Mouse (Mus musculus) spleen, adult 2 months (tissue): ENCODE measurements around the gene Slx. TPM values are rescaled to one million over a fixed set of nuclear protein-coding genes. Genes with fewer than 3 reads are reported as not detected.
"Not testable (repeated sequence)": the region's sequence is repeated elsewhere in the genome, so short reads cannot be mapped to it uniquely, and the experiment has no call there.

Experiments used
- DNase-seq, 2 experiments: peaks; one replicate each; pipeline versions ENCODE4 v3.0.0 to v3.0.0-alpha.2; 2012 to 2021; ENCODE audit warnings: low spot score in 2 of 2, low read depth in 1 of 2
- H3K27ac ChIP-seq: fragments of 200-500 bp; 2 replicates; pipeline ENCODE4 v1.5.1; 2012; ENCODE audit warnings: low read length, inconsistent platforms; ENCODE audit not compliant: insufficient read depth
- H3K27me3 ChIP-seq: fragments of 200-500 bp; 2 replicates; pipeline ENCODE4 v1.6.1; 2012; ENCODE audit warnings: mild to moderate bottlenecking, moderate library complexity, low read length, inconsistent platforms; ENCODE audit not compliant: control insufficient read depth, insufficient read depth
- H3K36me3 ChIP-seq: fragments of 200-500 bp; 2 replicates; pipeline ENCODE4 v1.6.1; 2012; ENCODE audit warnings: mild to moderate bottlenecking, low read length, inconsistent platforms; ENCODE audit not compliant: control insufficient read depth, insufficient read depth
- H3K4me1 ChIP-seq: fragments of 200-500 bp; 2 replicates; pipeline ENCODE4 v1.6.1; 2011; ENCODE audit warnings: inconsistent platforms; ENCODE audit not compliant: control insufficient read depth, insufficient read depth, insufficient read length
- H3K4me3 ChIP-seq: fragments of 200-500 bp; 2 replicates; pipeline ENCODE4 v1.5.1; 2011; ENCODE audit warnings: mild to moderate bottlenecking, inconsistent platforms; ENCODE audit not compliant: insufficient read depth, insufficient read length; ENCODE audit errors: extremely low read depth
- WGBS: fragments of 180-500 bp; shearing (Covaris S2); methylation state at CpG from one replicate; pipeline ENCODE4 v1.1.7; 2018; 5-methylcytosine and 5-hydroxymethylcytosine counted together
- polyA plus RNA-seq: library from polyadenylated mRNA; depleted of rRNA; stranded (reverse); fragments of >200 nt; gene quantifications from 2 replicates; pipeline ENCODE4 v1.2.3, GENCODE M21; 2012; rRNA removed

Slx gene
- polyA plus RNA-seq, result not detected in 2 replicates

- not testable (repeated sequence) for H3K27me3 ChIP-seq, H3K36me3 ChIP-seq, DNase-seq, H3K4me3 ChIP-seq, H3K4me1 ChIP-seq, H3K27ac ChIP-seq
- 65% methylated on average over 3 of the region's 3 CpGs for WGBS
Observed at GRCm38 (mm10) chrX:26545465-26545864, at the start of gene Slx. Gene Slx (minus strand): TSS chrX:26545565.

Other genes with a start within 250 kb of the Slx start
- gene Gm2030, start 235.5 kb downstream of the Slx start, polyA plus RNA-seq, result not detected in 2 replicates
- not detected in 2 replicates for gene Gm14525, start 157.1 kb upstream of the Slx start, polyA plus RNA-seq